Comparison of ENCODE assay signal across 11 mouse cellular contexts in genomic region chr9:122195042-122195682, GRCm38 (mm10).
DNase-seq lines count a peak whose midpoint lies in the region; ATAC-seq and TF ChIP-seq lines count a peak whose summit lies in the region.
"Had no signal": no experiment of that assay in that cellular context is flagged by ENCODE, and none has a peak within 500 bp of the region (broad histone marks: within the 10 kb centered on the region; RNA-seq: fewer than 3 reads in every experiment).

No protein-coding gene starts in this region.

- intact Hi-C loops in gastrocnemius, adult 2 months (cut with DNase I): no loop called here
- intact Hi-C loops in gastrocnemius, postnatal 14 days (cut with DNase I; ENCODE audit: low total_unique reads): no loop called here
- intact Hi-C loops in heart, postnatal 14 days (cut with DNase I): no loop called here

- H3K9ac ChIP-seq in lung, embryonic 16.5 days (ENCODE audit: low read length): no peak overlapping the region
- H3K9ac ChIP-seq: hindbrain, embryonic 15.5 days had no signal

- peak overlapping the region; percentile 84 for H3K27ac ChIP-seq in gastrocnemius, adult 2 months
- H3K27ac ChIP-seq in lung, embryonic 16.5 days (ENCODE audit: low read length): peak overlapping the region; percentile 60
- H3K27ac ChIP-seq: hindbrain, embryonic 15.5 days had no signal

- H3K27me3 ChIP-seq in lung, embryonic 16.5 days (ENCODE audit: control insufficient read depth, insufficient read depth, low read depth, low read length): no peaks in the 10 kb centered on the region
- H3K27me3 ChIP-seq: CH12.LX; hindbrain, embryonic 15.5 days had no signal

- ATAC-seq in lung, embryonic 16.5 days (ENCODE audit: low read depth): peak; percentile 58

- peak; percentile 28 for TF ChIP-seq CTCF in gastrocnemius, adult 2 months (IDR thresholded peaks at IDR 0.05)

- no peak overlapping the region for H3K4me3 ChIP-seq in gastrocnemius, adult 2 months
- no peak overlapping the region for H3K4me3 ChIP-seq in lung, embryonic 16.5 days (ENCODE audit: low read length)
- H3K4me3 ChIP-seq: hindbrain, embryonic 15.5 days had no signal

- no peak overlapping the region for H3K4me2 ChIP-seq in lung, embryonic 16.5 days (ENCODE audit: low read depth, low read length)
- H3K4me2 ChIP-seq: hindbrain, embryonic 15.5 days had no signal

- H3K36me3 ChIP-seq in lung, embryonic 16.5 days (ENCODE audit: control insufficient read depth, insufficient read depth, low read length): no peaks in the 10 kb centered on the region
- H3K36me3 ChIP-seq: hindbrain, embryonic 15.5 days had no signal

- H3K9me3 ChIP-seq in lung, embryonic 16.5 days (ENCODE audit: control insufficient read depth, low read length): no peaks in the 10 kb centered on the region
- H3K9me3 ChIP-seq: hindbrain, embryonic 15.5 days had no signal

- WGBS in lung, embryonic 16.5 days: 35% methylated on average over 5 of the region's 5 CpGs

- peak; percentile 75 for DNase-seq in gastrocnemius, adult 2 months
- no peak for DNase-seq in gastrocnemius, postnatal 14 days
- peak; percentile 71 for DNase-seq in cerebellum, adult 8-10 months
- DNase-seq in heart, postnatal 14 days: peak; percentile 76 to 79
- no peak for DNase-seq in frontal cortex, postnatal 36 days (ENCODE audit: low spot score in 2 of 2)
- no peak for DNase-seq in spleen, postnatal 36 days (ENCODE audit: low spot score in 2 of 2)
- DNase-seq in embryo, embryonic 11 days: no peak
- DNase-seq: thymus, postnatal 14 days had no signal

- H3K4me1 ChIP-seq in lung, embryonic 16.5 days (replicated peaks; ENCODE audit: control insufficient read depth, insufficient read depth, low read length): peaks cover 22% of the 10 kb centered on the region

Comparison
In these comparisons a context has a peak if more than half of its experiments do, and no peak if none do; other contexts are left out.
1. DNase-seq: peak in gastrocnemius, adult 2 months (single experiment), cerebellum, adult 8-10 months (single experiment) and heart, postnatal 14 days (2 of 2); none in gastrocnemius, postnatal 14 days (single experiment), frontal cortex, postnatal 36 days (0 of 2), spleen, postnatal 36 days (0 of 2) and embryo, embryonic 11 days (single experiment).